Mouse (Mus musculus): Measurements from ENCODE around the gene Vgll4. TPM values are rescaled to one million over a fixed set of nuclear protein-coding genes. Genes with fewer than 3 reads are reported as not detected.

Vgll4 gene
- total and polyA plus RNA-seq, 3 experiments, result 22.3 to 24.7 (median 23.5) TPM

DNA sequence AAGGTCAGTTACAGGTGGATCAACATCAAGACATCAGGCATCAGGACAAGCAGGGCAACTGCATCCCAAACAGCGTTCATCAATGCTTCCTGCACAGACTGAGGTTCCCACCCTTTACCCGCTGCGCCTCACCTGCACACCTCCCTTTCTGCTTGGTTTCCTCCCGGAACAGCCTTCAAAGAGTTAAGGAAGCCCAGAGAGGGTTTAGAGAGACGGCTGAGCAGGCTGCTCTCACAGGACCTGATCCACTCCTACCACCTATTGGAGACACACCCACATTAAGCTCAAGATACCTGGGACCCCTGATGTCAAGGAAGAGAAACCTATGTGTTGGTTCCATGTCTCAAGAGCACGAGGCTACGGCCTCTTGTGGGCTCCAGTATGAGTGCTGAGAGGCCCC, 60.0 kb downstream of the Vgll4 start:
- DNase-seq, result no peak
- TF ChIP-seq EP300 (IDR thresholded peaks at IDR 0.05; ENCODE audit: insufficient read depth, low read depth, low read length), result no peak
- no peak for TF ChIP-seq CTCF (IDR thresholded peaks at IDR 0.05)
- no peak for TF ChIP-seq POLR2A (IDR thresholded peaks at IDR 0.05; ENCODE audit: insufficient read depth, low read depth, low read length)
- H3K36me3 ChIP-seq (ENCODE audit: control insufficient read depth, insufficient read depth, low read length), result peaks cover 28% of the 10 kb centered on the region
- WGBS, result 78% methylated on average over 7 of the region's 7 CpGs
- H3K27me3 ChIP-seq (ENCODE audit: control insufficient read depth, insufficient read depth, low read length), result no peaks in the 10 kb centered on the region
- H3K79me2 ChIP-seq (replicated peaks; ENCODE audit: control insufficient read depth, insufficient read depth, low read length), result peaks cover 20% of the 10 kb centered on the region
- no peak overlapping the region for H3K27ac ChIP-seq
- H3K4me1 ChIP-seq (ENCODE audit: control insufficient read depth, insufficient read depth, low read length), result peaks cover 33% of the 10 kb centered on the region
- intact Hi-C loops (cut with DNase I), result no loop called here
- no peak overlapping the region for H3K9ac ChIP-seq (ENCODE audit: low read depth, low read length)
- no peak overlapping the region for H3K4me3 ChIP-seq

DNA sequence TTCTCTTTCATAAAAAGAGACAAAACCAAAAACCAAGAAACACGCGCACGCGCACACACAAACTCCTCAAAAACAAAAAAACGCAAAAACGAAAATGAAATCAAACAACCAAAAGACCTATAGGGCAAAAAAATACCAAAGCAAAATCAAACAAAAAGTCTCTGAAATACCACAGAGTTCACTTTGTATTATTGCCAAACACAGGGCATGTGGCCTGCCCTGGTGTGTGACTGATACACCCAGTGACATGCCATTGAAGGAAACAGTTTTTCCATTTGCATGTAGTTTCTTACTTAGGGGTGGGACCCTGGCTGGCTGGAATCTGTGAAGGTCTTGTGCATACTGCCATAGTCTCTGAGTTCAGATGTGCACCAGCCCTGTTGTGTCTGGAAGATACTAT, 62.3 kb downstream of the Vgll4 start:
- H3K27ac ChIP-seq, result no peak overlapping the region
- intact Hi-C loops (cut with DNase I), result no loop called here
- no peaks in the 10 kb centered on the region for H3K27me3 ChIP-seq (ENCODE audit: control insufficient read depth, insufficient read depth, low read length)
- no peak for TF ChIP-seq POLR2A (IDR thresholded peaks at IDR 0.05; ENCODE audit: insufficient read depth, low read depth, low read length)
- TF ChIP-seq CTCF (IDR thresholded peaks at IDR 0.05), result no peak
- no peak for TF ChIP-seq EP300 (IDR thresholded peaks at IDR 0.05; ENCODE audit: insufficient read depth, low read depth, low read length)
- H3K4me1 ChIP-seq (ENCODE audit: control insufficient read depth, insufficient read depth, low read length), result peaks cover 31% of the 10 kb centered on the region
- H3K79me2 ChIP-seq (replicated peaks; ENCODE audit: control insufficient read depth, insufficient read depth, low read length), result peaks cover 18% of the 10 kb centered on the region
- 92% methylated on average over 6 of the region's 6 CpGs for WGBS
- peaks cover 18% of the 10 kb centered on the region; the same call in 1 of the 2 replicates for H3K36me3 ChIP-seq (ENCODE audit: control insufficient read depth, insufficient read depth, low read length)
- DNase-seq, result no peak
- H3K4me3 ChIP-seq, result no peak overlapping the region
- no peak overlapping the region for H3K9ac ChIP-seq (ENCODE audit: low read depth, low read length)

DNA sequence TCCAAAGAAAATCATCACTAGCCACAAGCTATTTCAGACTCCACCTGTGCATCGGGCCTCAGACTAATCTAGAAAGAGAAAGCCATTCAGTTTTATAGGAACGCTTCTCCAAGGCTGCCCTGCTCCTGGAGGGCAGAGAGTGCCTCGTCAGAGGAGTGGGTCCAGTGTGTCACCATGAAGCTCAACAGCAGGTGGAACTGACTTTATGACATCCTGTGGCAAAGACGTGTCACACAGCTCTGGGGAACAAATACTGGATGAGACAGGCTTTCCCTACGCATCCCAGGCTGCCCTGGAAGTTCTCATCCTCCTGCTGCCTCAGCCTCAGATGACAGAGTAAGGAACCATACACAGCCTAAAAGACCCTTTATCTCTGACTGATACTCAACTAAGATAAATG, 63.6 kb downstream of the Vgll4 start:
- Histone ChIP-seq H3K27ac (no peak overlapping the region), H3K79me2 (replicated peaks; ENCODE audit: control insufficient read depth, insufficient read depth, low read length) (peaks cover 14% of the 10 kb centered on the region), H3K27me3 (ENCODE audit: control insufficient read depth, insufficient read depth, low read length) (no peaks in the 10 kb centered on the region), H3K4me1 (ENCODE audit: control insufficient read depth, insufficient read depth, low read length) (peaks cover 36% of the 10 kb centered on the region), H3K9ac (ENCODE audit: low read depth, low read length) (no peak overlapping the region), H3K36me3 (ENCODE audit: control insufficient read depth, insufficient read depth, low read length) (peaks cover 11% of the 10 kb centered on the region; the same call in 1 of the 2 replicates), H3K4me3 (no peak overlapping the region)
- TF ChIP-seq POLR2A (IDR thresholded peaks at IDR 0.05; ENCODE audit: insufficient read depth, low read depth, low read length) (no peak), CTCF (IDR thresholded peaks at IDR 0.05) (no peak), EP300 (IDR thresholded peaks at IDR 0.05; ENCODE audit: insufficient read depth, low read depth, low read length) (no peak)
- DNase-seq, result no peak
- 53% methylated on average over 5 of the region's 5 CpGs for WGBS
- intact Hi-C loops (cut with DNase I), result no loop called here

DNA sequence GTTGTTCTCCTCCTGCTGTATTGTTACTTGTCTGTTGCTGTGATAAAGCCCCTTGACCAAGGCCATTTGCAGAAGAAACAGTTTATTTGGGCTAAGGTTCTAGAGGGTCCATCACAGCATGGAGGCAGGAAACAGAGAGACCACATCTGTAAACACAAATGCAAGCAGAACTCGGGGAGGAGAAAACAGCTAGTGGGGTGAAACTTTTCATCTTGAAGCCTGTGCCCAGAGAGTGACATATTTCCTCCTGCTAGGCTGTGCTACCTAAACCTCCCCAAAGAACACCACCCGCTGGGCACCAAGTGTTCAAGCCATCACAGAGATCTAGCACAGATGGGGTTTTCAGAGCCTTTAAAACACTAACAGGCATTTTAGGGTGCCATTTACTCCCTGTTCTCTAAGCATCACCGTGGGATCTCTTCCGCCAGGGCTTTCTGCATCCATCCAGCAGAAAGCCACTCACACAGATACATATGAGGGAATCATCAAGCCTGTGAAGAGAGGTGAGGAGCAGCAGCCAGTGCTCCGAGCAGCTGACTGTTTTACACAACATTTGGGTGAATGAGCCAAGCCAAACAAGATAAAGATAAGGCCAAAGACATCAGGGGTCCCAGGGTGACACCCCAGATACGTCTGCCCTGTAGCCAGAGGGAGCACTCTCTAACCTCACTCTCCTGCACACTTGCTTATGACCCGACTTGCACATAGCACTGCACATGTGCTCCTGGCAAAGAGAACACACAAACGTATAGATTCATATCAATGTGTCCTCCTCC, 64.4 kb downstream of the Vgll4 start:
- intact Hi-C loops (cut with DNase I), result no loop called here
- H3K9ac ChIP-seq (ENCODE audit: low read depth, low read length), result no peak overlapping the region
- H3K4me1 ChIP-seq (ENCODE audit: control insufficient read depth, insufficient read depth, low read length), result peaks cover 37% of the 10 kb centered on the region
- H3K4me3 ChIP-seq, result no peak overlapping the region
- TF ChIP-seq EP300 (IDR thresholded peaks at IDR 0.05; ENCODE audit: insufficient read depth, low read depth, low read length), result no peak
- H3K79me2 ChIP-seq (replicated peaks; ENCODE audit: control insufficient read depth, insufficient read depth, low read length), result peaks cover 14% of the 10 kb centered on the region
- no peak for DNase-seq
- no peak overlapping the region for H3K27ac ChIP-seq
- 51% methylated on average over 8 of the region's 8 CpGs for WGBS
- no peaks in the 10 kb centered on the region for H3K27me3 ChIP-seq (ENCODE audit: control insufficient read depth, insufficient read depth, low read length)
- peaks cover 11% of the 10 kb centered on the region; the same call in 1 of the 2 replicates for H3K36me3 ChIP-seq (ENCODE audit: control insufficient read depth, insufficient read depth, low read length)

DNA sequence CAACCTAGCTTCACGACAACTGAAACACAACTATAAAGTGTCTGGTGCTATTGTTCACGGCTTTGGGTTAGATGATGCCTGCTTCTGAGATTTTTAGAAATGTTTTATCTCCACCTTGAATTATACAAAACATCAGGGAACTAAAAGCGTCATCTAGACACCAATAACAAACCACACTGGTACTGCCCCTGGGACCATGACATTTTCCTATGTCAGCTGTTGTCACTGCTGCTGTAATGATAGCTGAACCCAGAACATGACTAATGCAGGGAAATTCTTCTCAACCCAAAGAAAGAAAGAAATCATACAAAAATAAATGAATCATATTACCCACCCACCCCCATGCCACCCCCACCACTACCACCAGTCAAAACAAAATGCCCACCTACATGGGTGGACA, 65.0 kb downstream of the Vgll4 start:
- no peak for DNase-seq
- TF ChIP-seq CTCF (IDR thresholded peaks at IDR 0.05) (no peak), POLR2A (IDR thresholded peaks at IDR 0.05; ENCODE audit: insufficient read depth, low read depth, low read length) (no peak), EP300 (IDR thresholded peaks at IDR 0.05; ENCODE audit: insufficient read depth, low read depth, low read length) (no peak)
- H3K4me3 ChIP-seq, result no peak overlapping the region
- peaks cover 13% of the 10 kb centered on the region for H3K79me2 ChIP-seq (replicated peaks; ENCODE audit: control insufficient read depth, insufficient read depth, low read length)
- intact Hi-C loops (cut with DNase I), result no loop called here
- no peak overlapping the region for H3K9ac ChIP-seq (ENCODE audit: low read depth, low read length)
- no peaks in the 10 kb centered on the region for H3K27me3 ChIP-seq (ENCODE audit: control insufficient read depth, insufficient read depth, low read length)
- WGBS, result 84% methylated on average over 3 of the region's 3 CpGs
- H3K36me3 ChIP-seq (ENCODE audit: control insufficient read depth, insufficient read depth, low read length), result peaks cover 11% of the 10 kb centered on the region; the same call in 1 of the 2 replicates
- H3K27ac ChIP-seq, result no peak overlapping the region
- peaks cover 38% of the 10 kb centered on the region for H3K4me1 ChIP-seq (ENCODE audit: control insufficient read depth, insufficient read depth, low read length)

DNA sequence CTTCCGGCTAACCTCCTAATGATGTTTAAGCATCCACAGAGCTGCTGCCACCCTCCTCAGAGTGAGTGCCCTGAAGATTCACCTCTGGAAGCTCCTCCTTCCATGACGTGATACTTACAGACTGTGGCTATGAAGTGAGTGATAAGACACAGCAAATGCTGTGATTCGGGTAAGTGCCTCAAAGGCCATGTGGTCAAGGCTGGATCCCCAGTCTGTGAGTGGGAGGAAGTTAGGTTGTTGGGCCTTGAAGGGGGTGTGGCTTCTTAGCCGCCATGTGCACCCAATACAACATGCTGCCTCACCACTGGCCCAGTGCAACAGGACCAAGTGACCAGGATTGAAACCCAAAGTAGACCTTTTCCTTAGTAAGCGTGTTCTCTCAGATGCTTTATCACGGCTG, 65.6 kb downstream of the Vgll4 start:
- Histone ChIP-seq H3K9ac (ENCODE audit: low read depth, low read length) (no peak overlapping the region), H3K79me2 (replicated peaks; ENCODE audit: control insufficient read depth, insufficient read depth, low read length) (peaks cover 11% of the 10 kb centered on the region), H3K36me3 (ENCODE audit: control insufficient read depth, insufficient read depth, low read length) (peaks cover 11% of the 10 kb centered on the region; the same call in 1 of the 2 replicates), H3K4me1 (ENCODE audit: control insufficient read depth, insufficient read depth, low read length) (peaks cover 38% of the 10 kb centered on the region), H3K27ac (no peak overlapping the region), H3K27me3 (ENCODE audit: control insufficient read depth, insufficient read depth, low read length) (no peaks in the 10 kb centered on the region), H3K4me3 (no peak overlapping the region)
- no peak for DNase-seq
- TF ChIP-seq EP300 (IDR thresholded peaks at IDR 0.05; ENCODE audit: insufficient read depth, low read depth, low read length) (no peak), CTCF (IDR thresholded peaks at IDR 0.05) (no peak), POLR2A (IDR thresholded peaks at IDR 0.05; ENCODE audit: insufficient read depth, low read depth, low read length) (no peak)
- WGBS, result 53% methylated on average over 6 of the region's 6 CpGs
- intact Hi-C loops (cut with DNase I), result no loop called here

All from heart, adult 2 months (tissue).